Mouse (Mus musculus) cerebellum, adult 8-10 months (tissue): Measurements from ENCODE around the gene Cnnm4.
"Not testable (repeated sequence)": the region's sequence is repeated elsewhere in the genome, so short reads cannot be mapped to it uniquely, and the experiment has no call there.

Source experiments
- DNase-seq: peaks from one replicate; pipeline ENCODE4 v3.0.0; 2022

Gene Cnnm4

GRCm38 (mm10) chr1:36522210-36522609 lies 50.8 kb downstream of the Cnnm4 start:
- DNase-seq: no peak

GRCm38 (mm10) chr1:36523332-36524013 lies 52.1 kb downstream of the Cnnm4 start:
- DNase-seq: no peak

- no peak for DNase-seq
Measured at GRCm38 (mm10) chr1:36524058-36524457, 52.6 kb downstream of the Cnnm4 start.

- DNase-seq: no peak
Measured at GRCm38 (mm10) chr1:36525774-36526173, 54.4 kb downstream of the Cnnm4 start.

DNA sequence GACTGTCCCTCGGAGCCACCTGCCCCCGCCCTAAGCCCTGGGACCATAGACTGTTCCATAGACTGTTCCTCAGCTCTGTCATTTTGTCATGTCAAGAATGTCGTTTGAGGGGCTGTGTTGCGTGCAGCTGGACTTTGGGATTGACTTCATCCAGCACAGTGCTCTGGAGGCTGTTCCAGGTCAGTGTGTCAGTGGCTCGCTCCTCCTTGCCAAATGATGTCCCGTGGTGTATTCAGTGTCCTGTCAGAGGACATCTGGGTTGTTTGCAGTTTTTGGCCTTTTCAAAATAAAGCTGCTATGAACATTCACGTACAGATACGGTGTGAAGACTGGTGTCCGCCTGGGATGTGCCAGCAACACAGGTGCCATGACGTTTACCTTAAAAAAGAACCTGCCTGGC lies 55.5 kb downstream of the Cnnm4 start:
- no peak for DNase-seq

- no peak for DNase-seq
Measured at GRCm38 (mm10) chr1:36528351-36528750, 56.9 kb downstream of the Cnnm4 start.

DNA sequence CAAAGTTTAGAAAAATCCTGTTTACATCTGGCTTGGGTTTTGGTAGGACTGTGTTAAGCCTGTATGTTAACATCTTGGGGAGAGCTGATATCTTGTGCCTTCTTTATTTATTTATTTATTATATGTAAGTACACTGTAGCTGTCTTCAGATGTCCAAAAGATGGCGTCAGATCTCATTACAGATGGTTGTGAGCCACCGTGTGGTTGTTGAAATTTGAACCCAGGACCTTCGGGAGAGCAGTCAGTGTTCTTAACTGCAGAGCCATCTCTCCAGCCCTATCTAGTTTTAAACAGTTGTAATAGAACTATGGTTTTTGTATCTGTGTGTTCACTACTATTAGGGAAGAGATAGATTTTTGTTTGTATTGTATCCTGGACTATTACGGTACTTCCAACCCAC lies 57.9 kb downstream of the Cnnm4 start:
- no peak for DNase-seq

DNA sequence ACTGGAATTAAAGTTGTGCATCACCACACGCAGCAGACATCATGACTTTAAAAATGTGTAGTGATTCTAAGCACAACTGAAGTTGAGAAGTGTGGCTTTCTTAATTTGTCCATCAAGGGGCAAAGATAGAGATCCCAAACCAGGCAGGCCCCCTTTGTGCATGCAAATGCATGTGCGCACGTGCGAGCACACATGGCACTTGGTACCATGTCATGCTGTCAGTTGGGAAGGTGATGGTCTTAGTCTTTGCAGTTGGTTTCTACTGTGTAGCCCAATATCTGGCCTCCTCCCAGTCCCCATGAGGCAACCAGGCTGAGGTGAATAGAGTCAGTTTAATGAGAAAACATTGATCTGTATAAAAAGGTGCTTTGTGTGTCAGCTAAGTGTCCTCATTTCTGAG lies 58.5 kb downstream of the Cnnm4 start:
- no peak for DNase-seq

DNA sequence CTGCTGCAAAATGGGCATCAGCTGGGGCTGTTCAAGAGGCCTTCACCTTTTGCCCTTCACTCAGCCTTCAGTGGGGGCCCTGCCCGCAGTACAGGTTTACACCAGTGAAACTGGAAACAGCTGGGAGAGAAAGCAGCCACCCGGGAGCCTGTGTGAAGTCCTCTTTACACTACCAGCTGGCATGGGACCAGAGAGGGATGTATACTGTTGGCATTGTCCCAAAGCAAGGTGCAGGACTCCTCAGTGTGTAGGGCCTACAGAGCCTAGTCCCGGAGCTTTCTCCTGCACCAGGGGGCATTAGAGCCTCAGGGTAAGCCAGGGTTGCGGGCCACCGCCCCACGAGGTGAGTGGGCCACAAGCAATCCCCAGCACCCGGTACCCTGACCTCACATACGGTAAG lies 59.1 kb downstream of the Cnnm4 start:
- DNase-seq: no peak

DNA sequence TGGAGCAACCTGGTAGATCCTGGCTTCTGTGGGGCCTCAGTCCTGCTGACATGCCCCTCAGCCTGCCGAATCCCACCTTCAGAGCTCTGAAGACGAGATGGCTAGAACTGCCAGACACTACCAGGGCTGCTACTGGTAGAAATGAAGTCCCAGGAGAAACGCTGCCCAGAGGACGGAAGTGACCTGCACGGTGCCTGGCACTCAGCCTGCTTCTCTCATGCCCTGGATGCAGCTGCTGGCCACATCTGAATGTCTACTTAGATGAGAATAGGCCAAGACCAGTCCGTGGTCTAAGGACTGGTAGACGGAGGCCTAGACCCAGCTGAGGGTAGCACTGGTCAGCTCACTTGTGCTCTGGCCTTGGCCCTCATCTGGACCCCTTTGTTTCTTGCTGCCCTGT lies 59.5 kb downstream of the Cnnm4 start:
- DNase-seq: no peak

DNA sequence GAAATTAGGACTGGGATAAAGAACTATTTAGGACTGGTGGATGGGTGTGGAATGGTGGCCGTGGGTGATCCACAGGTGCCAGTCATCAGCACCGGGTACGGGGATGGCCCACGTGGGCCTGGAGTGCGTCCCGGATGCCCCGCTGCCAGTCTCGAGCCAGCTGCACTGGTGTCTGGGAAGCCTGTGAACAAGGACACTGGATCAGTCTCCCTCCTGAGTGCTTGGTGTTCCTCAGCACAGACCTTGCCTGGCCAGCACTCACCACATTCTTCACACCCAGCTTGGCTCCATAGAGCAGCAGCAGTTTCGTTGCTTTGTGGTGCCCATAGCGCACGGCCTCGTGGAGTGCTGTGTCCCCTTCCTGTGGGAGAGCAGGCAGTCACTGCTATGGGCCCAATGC lies 60.0 kb downstream of the Cnnm4 start:
- no peak for DNase-seq

DNA sequence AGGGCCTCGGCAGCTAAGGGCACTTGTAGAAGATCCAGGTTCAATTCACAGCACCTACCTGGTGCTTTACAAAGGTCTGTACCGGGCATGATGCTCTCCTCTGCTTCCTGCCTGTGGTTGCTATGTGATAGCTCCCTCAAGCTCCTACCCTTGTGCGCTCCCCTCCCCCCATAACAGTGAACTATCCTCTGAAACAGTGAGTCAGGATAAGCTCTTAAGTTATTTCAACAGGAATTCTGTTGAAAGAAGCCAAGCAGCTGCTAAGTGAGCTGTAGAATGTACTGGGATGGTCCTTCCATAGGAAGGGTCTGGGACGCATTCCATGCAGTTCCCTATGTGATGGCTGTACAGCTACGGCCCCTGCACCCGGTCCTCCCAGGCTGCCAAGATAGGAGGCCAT lies 62.1 kb downstream of the Cnnm4 start:
- DNase-seq: no peak

- DNase-seq: no peak
Measured at GRCm38 (mm10) chr1:36534595-36535058, 63.2 kb downstream of the Cnnm4 start.

DNA sequence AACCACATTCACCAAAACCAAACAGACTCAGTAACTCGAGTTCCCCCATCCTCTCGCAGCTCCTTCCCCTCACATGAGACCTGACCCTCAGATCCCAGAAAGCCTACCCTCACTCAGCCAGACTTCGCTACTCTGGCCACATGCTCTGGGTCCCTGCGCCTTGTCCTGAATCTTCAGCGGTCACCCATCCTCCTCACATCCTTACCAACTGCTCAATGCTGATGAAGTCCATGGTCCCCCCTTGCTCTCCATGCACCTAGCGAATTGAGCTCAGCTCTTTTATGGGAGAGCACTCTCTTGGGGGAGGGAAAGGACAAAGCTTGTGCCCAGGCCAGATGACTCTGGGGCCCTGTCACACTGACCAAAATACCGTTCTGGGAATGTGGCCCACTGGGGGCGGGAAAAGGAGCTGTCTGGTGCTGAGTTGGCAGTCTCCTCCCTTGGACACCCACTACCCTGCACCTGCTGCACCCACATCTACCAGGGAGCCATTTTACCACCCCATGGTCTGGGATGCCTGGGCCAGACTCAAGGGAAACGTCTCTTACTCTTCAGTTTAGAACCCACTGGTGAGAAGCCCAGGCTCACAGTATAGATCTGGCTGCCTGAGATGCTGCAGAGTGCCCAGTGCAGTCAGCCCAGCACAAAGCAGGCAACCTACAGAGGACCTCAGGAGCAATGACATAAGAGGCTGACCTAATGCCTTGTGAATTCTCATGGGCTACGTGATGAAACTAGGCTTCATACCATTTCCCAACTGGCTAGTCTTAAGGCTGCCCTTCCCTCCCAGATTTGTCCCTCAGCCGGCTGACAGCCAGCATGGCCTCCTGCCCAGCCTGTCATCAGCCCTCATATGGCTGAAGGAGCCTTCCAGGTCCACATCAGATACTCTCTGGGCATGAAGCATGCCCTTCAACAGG lies 64.3 kb downstream of the Cnnm4 start:
- DNase-seq: no peak

GRCm38 (mm10) chr1:36536397-36536728 lies 64.9 kb downstream of the Cnnm4 start:
- DNase-seq: no peak

GRCm38 (mm10) chr1:36536783-36537182 lies 65.4 kb downstream of the Cnnm4 start, which contains the start of gene Ankrd23:
TSS of gene Ankrd23 (minus strand) at chr1:36536883.
- DNase-seq: not testable (repeated sequence)

DNA sequence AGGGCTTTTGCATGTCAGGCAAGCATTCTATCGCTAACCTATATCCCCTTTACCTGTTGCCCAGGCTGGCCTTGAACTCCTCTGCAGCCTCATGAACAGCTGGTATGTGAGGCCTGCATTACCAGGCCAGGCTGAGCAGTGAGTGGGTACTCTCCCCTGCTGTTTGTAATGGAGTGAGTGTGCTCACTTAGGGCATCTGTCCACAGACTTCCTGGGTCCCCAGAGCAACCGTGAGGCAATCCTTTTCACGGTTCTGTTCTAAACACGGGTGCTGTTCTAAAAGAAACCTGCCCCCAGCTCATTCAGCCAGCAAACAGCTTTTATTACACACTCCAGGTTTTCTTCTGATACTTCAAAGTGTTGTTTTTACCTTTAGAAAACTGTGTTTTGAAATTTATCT lies 67.3 kb downstream of the Cnnm4 start:
- no peak for DNase-seq

DNA sequence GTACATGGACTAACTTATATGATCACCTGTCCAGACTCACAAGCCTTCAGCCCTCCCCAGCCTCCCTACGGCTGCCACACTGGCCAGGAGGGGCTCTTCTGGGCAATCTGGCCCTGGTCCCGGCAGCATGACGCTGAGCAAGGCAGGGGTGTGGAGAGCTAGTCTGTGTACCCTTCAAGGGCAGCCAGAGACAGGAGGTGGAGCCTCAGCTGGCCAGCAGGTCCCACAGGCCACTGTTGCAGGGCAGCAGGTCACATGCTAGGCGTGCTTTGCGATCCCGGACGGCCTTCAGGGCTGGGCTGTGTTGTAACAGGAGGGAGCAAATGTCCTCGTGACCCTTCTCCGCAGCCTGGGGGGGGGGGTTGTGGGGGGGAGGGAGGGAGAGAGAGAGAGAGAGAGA lies 67.8 kb downstream of the Cnnm4 start, which contains the start of gene Gm42417:
Gene Gm42417 (minus strand): TSS at position 244 of the 400 bp plus-strand sequence.
- no peak for DNase-seq

DNA sequence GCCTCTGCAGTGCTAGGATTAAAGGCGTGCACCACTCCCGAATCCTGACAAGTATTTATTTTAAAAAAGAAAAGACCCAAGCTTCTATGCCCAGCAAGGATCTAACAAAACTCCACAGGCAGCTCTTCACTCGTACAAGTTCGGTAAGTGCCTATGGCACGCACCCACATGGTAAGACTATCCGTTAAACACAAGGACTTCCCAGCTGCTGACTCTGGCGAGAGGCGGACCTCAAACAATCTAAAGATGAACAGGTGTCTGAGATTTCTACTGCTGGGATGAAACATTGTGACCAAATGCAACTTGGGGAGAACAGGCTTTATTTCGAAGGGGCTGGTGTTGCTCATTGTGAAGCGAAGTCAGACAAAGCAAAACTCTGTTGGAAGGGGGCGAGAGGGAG lies 68.7 kb downstream of the Cnnm4 start:
- DNase-seq: no peak

GRCm38 (mm10) chr1:36540807-36541206 lies 69.4 kb downstream of the Cnnm4 start:
- DNase-seq: no peak

DNA sequence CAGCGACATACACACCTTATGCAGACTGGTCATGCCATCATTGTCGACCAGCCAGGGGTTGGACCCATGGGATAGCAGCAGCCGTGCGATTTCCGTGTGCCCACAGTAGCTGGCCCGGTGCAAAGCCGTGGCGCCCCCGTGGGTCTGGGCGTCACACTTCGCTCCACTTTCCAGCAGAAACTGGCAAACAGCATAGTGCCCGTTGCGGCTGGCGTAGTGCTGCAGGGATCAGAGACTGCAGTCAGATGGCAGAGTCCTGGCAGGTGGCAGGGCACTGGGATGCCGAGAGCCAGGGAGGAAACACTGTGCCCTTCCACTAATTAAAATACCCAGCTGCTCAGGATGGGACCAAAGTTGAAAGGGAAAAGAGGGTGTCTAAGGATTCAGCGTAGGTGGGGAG lies 70.4 kb downstream of the Cnnm4 start:
- DNase-seq: peak; percentile 58

DNA sequence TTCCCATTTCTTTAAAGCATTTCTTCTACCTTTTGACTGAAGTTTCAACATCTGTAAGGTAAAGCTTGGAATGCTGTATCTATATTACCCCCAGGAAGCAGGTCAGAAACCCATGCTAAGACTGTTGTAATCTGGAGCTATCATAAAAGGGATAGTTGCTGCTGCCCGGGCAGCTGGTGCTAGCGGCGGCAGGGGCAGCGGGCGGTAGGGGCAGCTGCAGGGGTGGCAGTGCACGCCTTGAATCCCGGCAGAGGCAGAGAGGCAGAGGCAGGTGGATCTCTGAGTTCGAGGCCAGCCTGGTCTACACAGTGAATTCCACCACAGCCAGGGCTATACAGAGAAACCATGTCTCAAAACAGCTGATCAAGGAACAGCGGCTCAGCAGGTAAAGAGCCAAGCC lies 71.5 kb downstream of the Cnnm4 start:
- no peak for DNase-seq

DNA sequence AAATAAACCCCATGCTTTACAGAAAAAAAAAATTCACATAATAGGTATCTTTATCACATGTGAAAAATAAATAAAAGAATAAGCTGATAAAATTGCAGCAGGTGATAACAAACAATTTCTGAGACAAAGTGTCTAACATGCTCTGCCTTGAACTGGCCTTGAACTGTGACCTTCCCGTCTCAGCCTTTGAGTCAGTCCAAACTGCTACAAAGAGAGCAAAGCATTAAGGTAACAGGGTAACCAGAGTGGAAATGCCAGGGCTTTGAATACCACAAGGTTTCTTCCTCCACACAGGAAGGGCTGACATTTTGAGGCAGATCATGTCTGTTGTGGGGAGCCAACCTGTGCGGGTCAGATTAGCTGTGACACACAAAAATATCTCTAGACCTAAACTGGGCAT lies 74.0 kb downstream of the Cnnm4 start:
- no peak for DNase-seq
